Mouse (Mus musculus): ENCODE measurements around the gene Cbfa2t2.
A peak's percentile ranks its signal among the peaks of the same experiment; 100 is the strongest.

Gene Cbfa2t2

DNA sequence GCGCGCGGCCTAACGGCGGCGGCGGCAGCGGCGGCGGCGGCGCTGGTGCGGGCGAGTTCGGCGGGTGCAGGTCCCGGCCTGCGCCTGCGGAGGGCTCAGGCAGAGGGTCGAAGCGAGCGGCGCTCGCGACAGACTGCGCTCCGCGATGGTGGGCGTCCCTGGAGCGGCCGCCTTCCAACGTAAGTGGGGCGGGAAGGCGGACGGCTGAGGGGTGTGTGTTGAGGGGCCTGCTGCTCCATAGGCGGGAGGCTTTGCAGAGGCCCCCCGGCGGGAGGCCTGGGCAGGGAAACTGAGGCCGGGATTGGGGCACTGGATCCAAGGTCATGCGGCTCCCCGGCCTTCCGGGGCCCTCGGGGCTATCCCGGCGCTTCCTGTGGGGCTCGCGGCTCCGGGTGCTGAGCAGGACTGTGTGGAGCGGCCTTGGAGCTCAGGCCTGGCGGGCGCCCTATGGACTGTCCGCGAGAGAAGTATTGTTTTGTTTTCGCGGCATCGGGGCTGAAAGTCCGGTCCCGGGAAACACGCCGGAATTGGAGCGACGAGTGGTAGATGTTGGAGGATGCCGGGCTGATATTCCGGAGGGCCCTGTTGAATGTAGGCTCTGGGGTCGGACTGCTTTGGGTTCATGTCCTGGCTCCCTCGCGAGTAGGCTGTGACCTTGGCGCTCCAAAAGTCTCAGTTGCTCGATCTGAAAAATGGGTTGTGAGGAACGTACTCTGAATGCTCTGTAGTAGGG lies at the start of gene Cbfa2t2:
Gene Cbfa2t2, plus strand, starts transcription at position 24 of the 733 bp plus-strand sequence.
- peak; percentile 70 for DNase-seq (ENCODE audit: low spot score)

DNA sequence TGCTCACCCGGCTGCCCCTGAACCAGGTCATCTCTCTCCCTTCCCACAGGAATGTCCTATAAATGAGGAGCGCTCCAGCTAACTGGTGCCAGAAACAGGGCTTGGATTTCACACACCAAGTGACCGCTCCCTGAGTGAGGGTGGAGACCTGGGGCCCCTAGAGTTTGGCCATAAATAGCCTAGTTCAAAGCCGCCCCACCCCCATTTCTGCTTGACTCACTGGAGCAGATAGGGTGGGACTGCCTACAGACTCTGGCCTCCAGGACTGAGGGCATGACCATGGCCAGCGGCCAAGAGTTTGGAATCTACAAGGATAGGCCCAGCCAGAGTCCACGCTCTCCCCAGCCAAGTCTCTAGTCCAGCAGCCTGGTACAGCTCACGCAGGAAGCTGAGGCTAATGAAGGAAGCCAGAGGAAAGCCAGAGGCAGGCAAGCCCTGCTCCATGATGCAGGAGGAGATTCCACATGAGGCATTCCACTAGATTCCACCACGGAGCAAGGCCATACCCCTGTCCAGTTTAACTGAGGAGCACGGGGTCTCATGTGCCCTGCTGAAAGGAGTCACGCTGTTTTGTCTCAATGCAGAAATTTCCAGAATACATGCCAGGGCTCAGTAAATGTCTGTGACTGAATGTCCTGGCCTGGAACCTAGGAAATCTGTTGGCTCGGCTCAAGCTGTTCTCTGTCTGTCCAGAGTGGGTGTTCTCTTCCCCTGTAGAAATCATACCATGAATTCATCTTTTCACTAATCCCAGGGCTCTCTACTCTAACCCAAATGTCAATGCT lies 45.9 kb upstream of the Cbfa2t2 start:
- no peak for DNase-seq (ENCODE audit: low spot score)

DNA sequence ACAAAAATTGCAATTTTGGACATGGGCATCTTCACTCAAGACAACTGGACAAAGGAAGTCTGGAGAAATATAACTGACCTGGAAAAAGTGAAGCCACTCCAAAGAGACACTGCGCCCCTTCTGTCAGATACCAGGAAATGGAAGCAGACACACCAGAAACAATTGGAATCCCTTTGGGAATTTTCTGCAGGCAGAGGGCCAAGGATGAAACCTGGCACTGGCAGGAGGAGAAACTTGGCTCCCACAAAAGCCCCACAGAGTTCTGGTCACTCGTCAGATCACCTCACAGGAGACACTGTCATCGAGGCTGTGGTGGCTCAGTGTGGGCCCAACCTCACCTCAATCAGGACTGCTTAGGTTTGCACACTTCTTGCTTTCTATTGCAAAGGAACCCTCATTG lies 41.7 kb upstream of the Cbfa2t2 start:
- no peak for DNase-seq (ENCODE audit: low spot score)

DNA sequence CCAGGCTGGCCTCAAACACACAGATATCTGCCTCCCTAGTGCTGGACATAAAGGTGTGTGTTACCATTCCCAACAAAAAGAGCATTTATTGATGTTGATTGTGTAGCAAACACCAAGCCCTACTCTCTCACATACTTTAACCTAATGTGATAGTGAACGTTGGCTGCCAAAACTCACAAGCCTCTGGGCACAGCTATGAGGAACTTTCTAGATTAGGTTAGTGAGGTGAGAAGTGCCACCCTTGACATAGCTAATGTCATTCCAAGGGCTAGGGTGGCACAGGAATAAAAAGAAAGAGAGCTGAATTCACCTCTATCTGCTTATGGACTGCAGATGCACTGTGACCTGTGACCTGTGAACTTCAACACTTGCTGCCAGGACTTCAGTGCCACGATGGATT lies 39.8 kb upstream of the Cbfa2t2 start:
- DNase-seq (ENCODE audit: low spot score), result no peak

DNA sequence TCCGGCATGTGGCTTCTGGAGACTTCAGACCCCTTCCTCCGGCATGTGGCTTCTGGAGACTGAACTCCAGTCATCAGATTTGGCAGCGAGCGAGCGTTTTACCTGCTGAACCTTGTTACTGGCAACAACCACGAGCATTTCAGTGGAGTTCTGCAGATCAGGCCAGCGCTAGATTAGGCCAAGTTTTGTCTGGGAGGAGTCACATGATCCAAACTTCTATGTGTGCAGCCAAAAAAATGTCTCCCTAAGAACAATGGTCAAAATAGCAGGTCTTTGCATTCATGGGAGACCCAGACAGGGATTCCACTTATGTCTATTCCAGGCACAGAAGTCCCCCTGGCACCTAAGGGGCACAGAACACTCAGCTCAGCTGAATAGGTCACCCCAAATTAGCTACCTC lies 38.0 kb upstream of the Cbfa2t2 start:
- no peak for DNase-seq (ENCODE audit: low spot score)

DNA sequence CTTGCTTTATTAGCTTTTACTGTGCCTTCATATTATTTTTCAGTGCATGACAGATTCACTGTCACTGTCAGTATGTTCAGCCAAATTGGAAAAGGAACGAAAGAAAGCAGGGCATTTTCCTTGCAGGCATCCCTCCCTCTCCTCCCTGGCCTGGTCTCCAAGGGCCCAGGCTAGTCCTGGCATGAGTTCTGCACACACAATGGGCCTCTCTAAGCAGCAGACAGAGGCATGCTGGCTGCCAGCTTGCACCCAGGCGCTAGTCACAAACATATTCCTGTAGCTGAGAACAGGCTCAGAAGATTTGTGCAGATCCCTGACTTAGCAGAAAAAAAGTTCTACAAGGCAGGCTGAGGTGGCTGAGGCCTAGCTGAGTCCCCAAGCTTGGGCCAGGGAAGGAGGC lies 37.0 kb upstream of the Cbfa2t2 start:
- no peak for DNase-seq (ENCODE audit: low spot score)

DNA sequence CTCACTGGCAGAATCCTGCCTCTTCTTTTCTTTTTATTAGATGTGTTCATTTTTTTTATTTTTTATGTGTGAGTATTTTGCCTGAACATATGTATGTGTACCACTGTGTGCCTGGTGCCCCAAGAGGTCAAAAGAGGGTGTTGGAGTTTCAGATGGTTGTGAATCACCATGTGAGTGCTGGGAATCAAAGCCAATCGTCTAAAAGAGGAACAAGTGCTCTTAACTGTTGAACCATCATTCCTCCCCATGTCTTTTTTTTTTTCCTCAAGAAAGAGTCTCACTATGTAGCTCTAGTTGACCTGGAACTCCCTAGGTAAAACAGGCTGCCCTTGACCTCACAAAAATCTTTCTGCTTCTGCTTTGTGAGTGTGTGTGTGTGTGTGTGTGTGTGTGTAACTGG lies 34.3 kb upstream of the Cbfa2t2 start:
- no peak for DNase-seq (ENCODE audit: low spot score)

DNA sequence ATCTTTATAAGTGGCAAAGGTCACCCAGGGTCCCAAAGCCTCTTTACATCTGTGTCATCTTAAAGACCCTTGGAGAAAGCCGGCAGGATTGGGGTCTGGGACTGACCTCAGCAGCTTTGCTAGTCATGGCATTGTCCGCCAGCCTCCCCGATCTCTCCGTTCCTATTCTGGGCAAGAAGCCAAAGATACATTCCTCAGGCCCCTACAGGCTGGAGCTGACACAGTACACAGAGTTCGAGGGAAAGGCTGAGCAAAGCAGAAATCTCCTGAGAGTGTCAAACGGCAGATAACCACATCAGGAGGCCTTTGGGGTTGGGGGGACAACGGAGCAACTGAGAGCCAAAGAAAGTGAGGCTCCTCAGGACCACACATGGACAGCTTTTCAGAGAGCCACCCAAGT lies 33.5 kb upstream of the Cbfa2t2 start:
- peak; percentile 26 for DNase-seq (ENCODE audit: low spot score)

DNA sequence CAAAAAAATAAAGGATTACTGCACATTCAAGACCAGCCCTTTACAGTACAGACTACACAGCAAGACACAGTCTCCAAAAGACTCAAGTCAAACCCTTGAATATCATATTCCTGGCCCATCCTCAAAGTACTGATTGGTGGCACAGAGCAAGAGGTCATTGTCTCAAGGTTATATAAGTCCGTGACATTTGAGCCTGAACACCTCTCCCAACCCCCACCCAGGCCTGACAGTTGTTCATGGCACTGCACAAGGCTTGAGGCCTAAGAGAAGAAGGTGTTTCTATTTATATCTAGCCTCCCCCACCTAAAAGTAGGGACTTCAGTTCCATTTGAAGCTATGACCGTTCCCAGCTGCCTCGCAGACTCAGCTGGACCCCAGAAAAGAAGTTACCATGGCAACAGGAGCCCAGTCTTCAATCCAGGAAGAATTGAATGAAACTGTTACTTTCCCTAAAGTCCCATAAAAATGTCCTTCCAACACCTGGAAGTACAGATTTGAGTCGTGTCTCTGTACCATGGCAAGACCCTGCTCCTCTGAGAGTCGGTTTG lies 30.8 kb upstream of the Cbfa2t2 start:
- no peak for DNase-seq (ENCODE audit: low spot score)

DNA sequence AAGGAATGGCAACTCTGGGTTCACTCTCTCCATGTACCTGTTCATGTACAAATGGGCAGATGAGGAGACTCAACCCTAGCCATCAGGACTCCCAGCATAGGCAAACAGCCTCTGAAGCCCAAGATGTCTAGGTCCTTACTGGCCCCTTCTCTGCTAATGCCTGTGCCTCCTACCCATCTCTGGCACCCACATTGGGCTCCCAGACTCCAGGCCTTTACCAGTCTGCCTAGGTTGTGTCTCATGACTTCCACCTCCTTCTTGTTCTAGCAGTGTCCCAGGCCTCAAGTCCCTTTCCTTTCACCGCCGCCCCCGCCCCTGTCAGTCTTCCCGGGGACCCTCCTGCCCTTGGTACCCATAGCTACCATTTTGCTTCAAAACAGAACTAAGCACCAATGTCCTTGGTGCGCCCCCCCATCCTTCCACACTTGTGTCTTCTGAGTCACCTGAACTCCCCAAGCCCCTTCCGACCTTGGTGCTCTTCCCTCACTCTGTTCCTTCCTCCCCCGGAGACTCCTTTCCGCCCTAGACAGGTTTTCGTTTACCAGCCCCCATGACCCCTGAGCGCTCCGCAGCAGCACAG lies 29.1 kb upstream of the Cbfa2t2 start:
- no peak for DNase-seq (ENCODE audit: low spot score)

DNA sequence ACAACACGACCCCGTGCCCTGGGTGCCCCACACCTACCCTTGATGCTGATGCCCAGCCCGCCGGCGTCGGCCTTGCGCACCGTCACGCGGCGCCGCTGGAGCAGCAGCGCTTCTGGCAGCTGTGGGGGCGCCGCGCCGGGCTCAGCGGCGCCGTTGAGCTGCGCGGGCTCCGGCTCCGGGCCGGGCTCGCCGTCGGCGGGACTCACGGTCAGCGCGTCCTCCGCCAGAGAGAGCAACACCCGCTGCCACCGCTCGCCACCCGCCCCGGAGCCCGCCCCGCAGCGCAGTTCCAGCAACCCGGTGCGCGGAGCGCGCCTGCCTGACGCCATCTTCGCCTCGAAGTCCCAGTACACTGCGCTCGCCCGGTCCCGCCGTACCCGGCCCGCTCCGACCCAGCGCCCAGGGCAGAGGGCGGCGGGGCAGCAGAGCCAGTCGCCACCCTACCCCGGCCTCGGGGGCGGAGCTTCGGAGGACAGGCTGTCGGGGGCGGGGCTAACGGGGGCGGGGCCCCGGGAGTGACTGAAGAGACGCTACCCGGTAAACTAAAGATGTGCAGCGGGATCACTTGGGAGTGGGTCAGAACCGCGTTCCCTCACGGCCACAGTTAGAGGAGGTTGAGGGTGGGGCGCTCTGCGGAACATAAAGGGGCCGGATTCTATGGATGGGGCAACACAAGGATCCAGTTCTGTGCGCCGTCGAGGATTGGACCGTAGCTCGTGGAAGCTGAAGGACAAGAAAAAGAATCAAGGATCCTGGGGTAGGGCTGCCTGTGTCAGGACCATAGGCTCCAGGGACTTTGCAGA lies 28.4 kb upstream of the Cbfa2t2 start, which contains the start of gene Snta1:
Gene Snta1, minus strand, starts transcription at position 457 of the 803 bp plus-strand sequence.
- DNase-seq (ENCODE audit: low spot score), result peak; percentile 84

DNA sequence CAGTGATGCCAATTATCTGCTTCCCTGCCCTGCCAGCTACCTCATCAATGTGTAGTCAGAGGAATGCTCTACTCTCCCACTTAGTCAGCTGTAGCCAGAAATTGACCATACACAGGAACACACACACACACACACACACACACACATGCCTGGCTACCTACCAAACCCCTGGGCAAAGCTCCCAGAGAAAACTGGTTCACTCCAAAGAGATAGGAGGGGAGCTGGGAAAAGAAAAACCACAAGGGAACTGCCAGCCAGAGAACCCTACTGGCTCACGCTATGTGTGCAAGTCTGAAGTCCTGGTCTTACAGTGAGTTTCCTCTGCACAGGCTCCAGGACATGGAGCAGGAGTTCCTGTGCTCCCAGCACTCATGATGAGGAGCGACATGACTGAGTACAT lies 25.9 kb upstream of the Cbfa2t2 start:
- no peak for DNase-seq (ENCODE audit: low spot score)

DNA sequence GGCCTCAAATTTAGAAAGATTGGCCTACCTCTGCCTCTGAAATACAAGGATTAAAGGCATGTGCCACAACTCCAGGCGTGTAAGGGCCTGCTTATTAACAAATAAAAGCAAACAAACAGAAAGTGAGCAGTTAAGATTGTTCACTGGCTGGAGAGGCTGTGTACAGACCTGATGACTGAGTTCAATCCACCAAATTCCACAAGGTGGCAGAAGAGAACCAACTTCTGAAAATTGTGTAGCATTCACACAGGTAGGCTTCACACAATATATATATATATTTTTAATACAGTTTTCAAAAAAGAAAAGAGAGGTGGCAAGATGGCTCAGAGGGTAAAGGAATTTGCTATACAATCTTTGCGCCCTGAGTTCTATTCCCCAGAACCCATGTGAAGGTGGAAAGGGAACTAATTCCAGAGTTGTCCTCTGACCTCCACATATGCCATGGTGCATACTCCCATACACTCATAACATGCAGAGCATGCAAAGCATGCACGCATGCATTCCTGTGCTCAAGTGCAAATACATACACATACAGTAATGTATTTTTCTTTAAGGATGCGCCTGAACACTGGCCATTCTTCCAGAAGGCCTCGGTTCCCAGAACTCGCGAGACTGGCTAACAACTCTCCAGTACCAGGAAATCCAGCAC lies 24.1 kb upstream of the Cbfa2t2 start:
- peak; percentile 79 for DNase-seq (ENCODE audit: low spot score)

DNA sequence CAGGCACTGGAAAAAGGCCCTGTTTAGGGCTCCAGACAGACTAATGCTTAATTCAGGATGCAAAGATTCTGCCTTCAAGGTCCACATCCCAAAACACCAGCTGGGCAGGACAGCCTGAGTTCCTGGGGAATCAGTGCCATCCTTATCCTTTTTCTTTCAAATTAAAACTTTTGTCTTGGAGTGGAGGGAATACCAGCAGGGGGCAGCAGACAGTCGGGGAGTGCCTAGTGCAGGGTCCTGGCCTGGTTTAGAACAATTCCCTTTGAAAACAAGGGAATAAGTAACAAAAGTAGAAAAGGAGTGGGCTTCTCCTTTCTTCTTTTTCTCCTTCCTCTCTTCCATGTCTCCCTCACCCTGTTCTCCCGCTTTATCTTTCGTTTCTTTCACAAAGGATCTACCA lies 19.2 kb upstream of the Cbfa2t2 start:
- peak; percentile 87 for DNase-seq (ENCODE audit: low spot score)

DNA sequence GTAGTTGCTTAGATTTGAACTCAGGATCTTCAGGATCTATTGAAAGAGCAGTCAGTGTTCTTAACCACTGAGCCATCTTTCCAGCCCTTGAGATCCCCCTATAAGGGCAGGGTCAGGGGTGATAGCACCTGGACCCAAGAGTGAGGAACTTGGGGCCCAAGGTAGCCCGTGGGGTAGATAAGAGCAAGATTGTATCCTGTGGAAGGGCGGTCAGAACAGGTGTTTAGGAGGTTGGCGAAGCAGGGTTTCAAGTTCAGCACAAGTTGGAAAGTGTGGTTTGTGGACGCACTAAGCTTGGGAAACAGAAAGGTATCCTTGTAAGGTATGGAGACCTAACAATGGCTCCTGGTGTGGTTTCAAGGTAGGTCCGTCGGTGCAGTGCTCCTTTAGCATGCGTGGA lies 18.3 kb upstream of the Cbfa2t2 start:
- DNase-seq (ENCODE audit: low spot score), result no peak

DNA sequence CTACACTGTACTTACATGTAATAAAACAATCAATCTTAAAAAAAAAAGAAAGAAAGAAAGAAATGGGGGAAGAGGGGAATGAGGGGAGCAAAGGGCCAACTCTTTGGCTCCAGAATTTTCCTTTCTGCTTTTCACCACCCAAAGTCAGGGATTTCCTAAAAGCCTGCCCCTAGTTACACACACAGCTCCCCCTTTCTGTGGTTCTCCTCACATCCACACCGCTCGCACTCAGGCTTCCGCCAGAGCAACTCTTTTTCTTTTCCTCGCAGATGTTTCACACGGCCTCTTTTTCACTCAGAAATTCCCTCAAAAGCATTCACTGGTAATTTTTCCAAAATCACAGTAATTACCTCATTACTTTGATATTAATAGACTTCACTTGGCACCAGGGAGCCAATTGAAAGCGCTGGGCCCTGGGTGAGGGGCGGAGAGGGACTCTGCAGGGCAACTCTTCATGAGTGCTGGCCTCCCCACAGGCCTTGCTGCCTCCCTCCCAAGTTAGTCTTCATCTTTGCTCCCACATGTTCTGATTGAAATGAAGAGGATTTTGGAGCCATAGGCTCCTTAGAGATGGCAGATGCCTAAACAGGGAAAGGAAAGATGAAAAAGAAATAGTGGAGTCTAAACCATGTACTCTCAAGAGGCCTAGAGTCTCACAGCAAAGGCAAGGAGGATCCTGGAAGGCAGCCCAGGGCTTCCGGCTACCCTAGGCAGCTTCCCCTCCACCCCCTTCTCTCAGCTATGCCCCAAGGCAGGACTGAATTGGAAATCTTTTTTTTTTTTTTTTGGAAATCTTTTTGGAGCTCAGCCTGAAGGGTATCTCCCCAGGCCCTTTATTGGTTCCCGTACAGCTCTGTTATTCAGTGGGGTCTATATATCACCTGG lies 16.4 kb upstream of the Cbfa2t2 start:
- DNase-seq (ENCODE audit: low spot score), result no peak

DNA sequence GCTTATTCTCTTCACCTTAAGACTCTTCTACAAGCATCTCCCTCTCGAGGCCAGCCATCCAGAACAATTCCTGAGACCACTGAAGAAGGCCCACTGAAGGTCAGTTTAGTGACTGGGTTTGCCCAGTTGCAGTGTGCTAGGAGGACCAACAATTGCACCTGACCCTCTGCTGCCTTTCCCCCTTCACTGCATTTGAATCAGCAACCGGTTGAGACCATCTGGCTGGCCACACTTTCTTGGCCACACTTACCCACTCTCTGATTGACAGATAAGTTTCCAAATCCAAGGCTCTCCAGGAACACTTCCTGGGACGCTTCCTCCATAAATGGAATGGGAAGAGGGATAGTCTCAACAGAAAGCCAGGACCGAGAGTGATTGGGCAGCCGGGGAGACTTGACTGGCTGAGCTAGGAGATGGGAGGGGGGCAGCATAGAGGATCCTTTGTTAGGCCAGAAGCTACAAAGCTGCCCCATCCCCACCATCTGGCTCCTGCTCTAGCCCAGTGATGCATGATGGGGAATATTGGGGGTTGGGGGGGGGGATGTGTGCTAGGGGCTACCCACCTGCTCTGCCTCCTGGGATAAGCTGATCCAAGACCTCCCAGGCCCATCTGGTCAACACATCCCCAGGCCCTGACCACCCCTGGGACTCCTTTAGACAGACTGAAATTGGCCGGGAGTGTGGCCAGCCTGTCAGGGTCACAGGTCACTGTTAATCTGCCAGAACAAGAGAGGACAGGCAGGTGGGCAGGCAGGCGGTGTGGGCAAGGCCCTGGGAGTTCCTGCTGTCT lies 15.1 kb upstream of the Cbfa2t2 start:
- DNase-seq (ENCODE audit: low spot score), result peak; percentile 84

DNA sequence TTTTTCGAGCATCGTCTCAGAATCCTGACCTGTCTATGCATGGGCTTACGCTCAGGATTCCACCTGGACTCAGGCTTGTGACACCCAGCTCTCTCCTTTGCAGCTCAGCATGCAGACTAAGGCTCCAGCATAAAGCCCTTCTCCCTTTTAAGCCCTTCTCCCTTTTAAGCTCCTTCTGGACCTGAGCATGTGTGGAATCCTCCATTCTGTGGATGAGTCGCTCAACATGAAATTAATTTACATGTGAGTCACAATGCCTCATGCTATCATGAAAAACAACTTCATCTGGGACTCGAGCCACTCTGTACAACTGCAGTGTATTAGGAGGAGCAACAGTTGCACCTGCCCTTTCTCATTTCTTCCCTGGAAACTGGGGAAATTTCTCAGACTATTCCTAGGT lies 14.1 kb upstream of the Cbfa2t2 start:
- no peak for DNase-seq (ENCODE audit: low spot score)

DNA sequence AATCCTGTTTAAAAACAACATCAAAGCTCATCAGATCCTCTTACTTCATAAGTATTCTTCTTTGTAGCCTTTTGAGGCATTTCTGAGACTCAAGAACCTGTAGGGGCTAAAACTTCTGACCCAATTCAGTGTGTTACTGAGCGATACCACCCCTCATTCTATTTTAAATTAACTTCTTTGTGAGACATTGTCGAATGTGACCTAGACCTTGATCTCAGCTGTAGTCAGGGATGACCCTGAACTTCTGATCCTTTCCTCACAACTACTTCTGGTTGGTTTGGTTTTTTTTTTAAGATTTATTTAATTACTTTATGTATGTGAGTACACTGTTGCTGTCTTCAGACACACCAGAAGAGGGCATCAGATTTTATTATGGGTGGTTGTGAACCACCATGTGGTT lies 12.7 kb upstream of the Cbfa2t2 start:
- DNase-seq (ENCODE audit: low spot score), result no peak

DNA sequence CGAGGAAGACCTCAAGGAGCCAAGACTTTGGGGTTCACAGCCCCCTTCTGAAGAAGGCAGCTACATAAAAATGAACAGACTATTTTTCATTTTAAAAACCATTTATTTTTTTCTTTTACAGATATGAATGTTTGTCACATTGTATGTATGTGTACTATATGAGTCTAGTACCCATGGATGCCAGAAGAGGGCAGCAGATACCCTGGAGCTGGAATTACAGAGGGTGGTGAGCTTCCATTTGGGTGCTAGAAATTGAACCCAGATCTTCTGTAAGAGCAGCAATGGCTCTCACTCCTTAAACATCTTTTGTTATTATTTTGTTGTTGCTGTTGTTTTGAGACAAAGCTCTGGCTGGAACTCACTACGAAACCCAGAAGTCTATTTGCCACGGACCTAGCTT lies 10.8 kb upstream of the Cbfa2t2 start:
- DNase-seq (ENCODE audit: low spot score), result no peak
